Mouse (Mus musculus) brain, embryonic 14.5 days (tissue): ENCODE measurements at regions not wholly inside any gene's neighbourhood (a gene's known extent, or its start where the extent isn't known, plus 50 kb on each side); places are given as distances from the start of the nearest gene placed in this dataset.

Experiments
- CTCF ChIP-seq: fragments of 200-500 bp; IDR thresholded peaks from 2 replicates; pipeline ENCODE4 v1.5.1; 2012; ENCODE audit warnings: inconsistent platforms, mild to moderate bottlenecking, moderate library complexity, borderline replicate concordance; ENCODE audit not compliant: insufficient read depth, insufficient read length; ENCODE audit errors: extremely low read depth
- POLR2A ChIP-seq: fragments of 200-500 bp; IDR thresholded peaks from 2 replicates; pipeline ENCODE4 v1.6.1; 2012; ENCODE audit warnings: mild to moderate bottlenecking, inconsistent platforms, borderline replicate concordance; ENCODE audit not compliant: poor library complexity, insufficient read depth, insufficient read length, severe bottlenecking; ENCODE audit errors: extremely low read depth

- TF ChIP-seq CTCF = no peak
- no peak for TF ChIP-seq POLR2A
Observed at GRCm38 (mm10) chr13:101851329-101851728, 83.3 kb upstream of the Pik3r1 start.
